Mouse (Mus musculus) adrenal gland, postnatal 36 days (tissue): Measurements from ENCODE around the gene Selenot. TPM values are rescaled to one million over a fixed set of nuclear protein-coding genes. Genes with fewer than 3 reads are reported as not detected.
A peak's percentile ranks its signal among the peaks of the same experiment; 100 is the strongest.

Source experiments
- DNase-seq, 2 experiments: peaks; one replicate each; pipeline ENCODE4 v3.0.0; 2021; ENCODE audit warnings: mixed read lengths in 1 of 2
- total RNA-seq, 2 experiments: library from RNA; stranded (reverse); gene quantifications; 2 replicates each; pipeline ENCODE4 v1.2.3; 2021

Gene Selenot
- total RNA-seq, 2 experiments from 2014 or later = 142 to 148 TPM

- peak; percentile 61 to 67 for DNase-seq
These were observed 60.2 kb downstream of the Selenot start, which contains the start of gene Erich6 for GRCm38 (mm10) chr3:58636406-58637295. Gene Erich6 (minus strand): TSS chr3:58637207.

Other genes starting within 250 kb of the Selenot start
- 10 to 100 TPM; 33.9 to 37.1 TPM for gene Tsc22d2, start 161.9 kb upstream of the Selenot start, total RNA-seq
- gene Eif2a, start 50.8 kb upstream of the Selenot start, total RNA-seq = 10 to 100 TPM; 43.3 to 52.8 TPM
- 100 to 1,000 TPM; 123 to 135 TPM for gene Serp1, start 50.7 kb upstream of the Selenot start, total RNA-seq
- gene Erich6, start 60.6 kb downstream of the Selenot start, total RNA-seq = under 1 TPM in 1 of 2 experiments, not detected in 1; 0.17 TPM
- gene Siah2, start 115.8 kb downstream of the Selenot start, total RNA-seq = 10 to 100 TPM; 29.5 to 30.1 TPM
- gene Mindy4b-ps, start 245.7 kb downstream of the Selenot start, total RNA-seq = not detected